Mouse (Mus musculus) heart, embryonic 14.5 days (tissue): ENCODE measurements around the gene Snx6. TPM values are rescaled to one million over a fixed set of nuclear protein-coding genes. Genes with fewer than 3 reads are reported as not detected.

Experiments
- ATAC-seq: fragments of 200-750 bp; cut with Nextera tagmentation; 2 replicates; pipeline ENCODE4 v1.8.0; 2017; ENCODE audit warnings: low read depth, moderate TSS enrichment; ENCODE audit not compliant: insufficient number of reproducible peaks, insufficient read depth, low FRiP score
- H3K27ac ChIP-seq, 2 experiments: fragments of 200-500 bp in 1 of 2; fragments of 300-500 bp in 1 of 2; sonication (generic) in 1 of 2; replicated peaks in 1 of 2; 2 replicates each; pipeline ENCODE4 v1.5.1; 2012 to 2014; ENCODE audit warnings: low read depth in 2 of 2, low read length in 2 of 2, control low read depth in 1 of 2, mild to moderate bottlenecking in 1 of 2, mixed read lengths in 1 of 2; ENCODE audit not compliant: control insufficient read depth in 1 of 2, insufficient read depth in 1 of 2
- H3K27me3 ChIP-seq: fragments of 300-500 bp; sonication (generic); 2 replicates; pipeline ENCODE4 v1.6.1; 2014; ENCODE audit warnings: mild to moderate bottlenecking, low read length, control low read depth; ENCODE audit not compliant: control insufficient read depth, insufficient read depth
- H3K36me3 ChIP-seq: fragments of 300-500 bp; sonication (generic); 2 replicates; pipeline ENCODE4 v1.6.1; 2014; ENCODE audit warnings: mild to moderate bottlenecking, control low read depth, low read length, mixed read lengths; ENCODE audit not compliant: control insufficient read depth, insufficient read depth
- H3K4me1 ChIP-seq, 2 experiments: fragments of 200-500 bp in 1 of 2; fragments of 300-500 bp in 1 of 2; sonication (generic) in 1 of 2; 2 replicates each; pipeline ENCODE4 v1.6.1; 2012 to 2014; ENCODE audit warnings: low read length in 2 of 2, control low read depth in 1 of 2, mixed read lengths in 1 of 2; ENCODE audit not compliant: control insufficient read depth in 2 of 2, insufficient read depth in 2 of 2
- H3K4me2 ChIP-seq: fragments of 300-500 bp; sonication (generic); 2 replicates; pipeline ENCODE4 v1.6.1; 2014; ENCODE audit warnings: mild to moderate bottlenecking, low read length
- H3K4me3 ChIP-seq, 2 experiments: fragments of 200-500 bp in 1 of 2; fragments of 300-500 bp in 1 of 2; sonication (generic) in 1 of 2; 2 replicates each; pipeline ENCODE4 v1.5.1; 2012 to 2014; ENCODE audit warnings: low read length in 2 of 2, mild to moderate bottlenecking in 2 of 2, control low read depth in 1 of 2, low read depth in 1 of 2, moderate library complexity in 1 of 2; ENCODE audit not compliant: control insufficient read depth in 1 of 2, insufficient read depth in 1 of 2
- H3K9ac ChIP-seq: fragments of 300-500 bp; sonication (generic); 2 replicates; pipeline ENCODE4 v1.6.1; 2014; ENCODE audit warnings: mild to moderate bottlenecking, low read length
- H3K9me3 ChIP-seq: fragments of 300-500 bp; sonication (generic); 2 replicates; pipeline ENCODE4 v1.6.1; 2016; ENCODE audit warnings: low read length, control low read depth; ENCODE audit not compliant: control insufficient read depth
- WGBS: fragments of 180-500 bp; shearing (Covaris S2); extraction: QIAGEN DNeasy Blood & Tissue Kit; methylation state at CpG from one replicate; pipeline ENCODE4 v1.1.7; 2014; 5-methylcytosine and 5-hydroxymethylcytosine counted together
- polyA plus RNA-seq: library from polyadenylated mRNA; unstranded; fragments of >200 nt; fragmentation: Nextera tagmentation; extraction: Ambion mirVana; gene quantifications from 2 replicates; pipeline ENCODE4 v1.2.1, GENCODE M21; 2014

Snx6 gene
- polyA plus RNA-seq, result 110 and 125 TPM in 2 replicates

GRCm38 (mm10) chr12:54795153-54795998 is at the start of gene Snx6:
Snx6 (minus strand) TSS chr12:54795703.
- peak within 1 kb of the TSS; percentile 76 to 82 for H3K27ac ChIP-seq
- WGBS, result under 1% methylated on average over 75 of the region's 76 CpGs
- peaks cover 9% of the 10 kb centered on the region; the same call in 1 of the 2 replicates for H3K36me3 ChIP-seq
- H3K4me2 ChIP-seq, result peak within 1 kb of the TSS; percentile 77
- ATAC-seq, result peak; percentile 95
- peak within 1 kb of the TSS; percentile 99 to 100 for H3K4me3 ChIP-seq
- H3K9me3 ChIP-seq, result no peaks in the 10 kb centered on the region
- peaks cover 2 to 27% of the 10 kb centered on the region in 2 experiments for H3K4me1 ChIP-seq
- no peaks in the 10 kb centered on the region for H3K27me3 ChIP-seq
- H3K9ac ChIP-seq, result peak within 1 kb of the TSS; percentile 100

DNA sequence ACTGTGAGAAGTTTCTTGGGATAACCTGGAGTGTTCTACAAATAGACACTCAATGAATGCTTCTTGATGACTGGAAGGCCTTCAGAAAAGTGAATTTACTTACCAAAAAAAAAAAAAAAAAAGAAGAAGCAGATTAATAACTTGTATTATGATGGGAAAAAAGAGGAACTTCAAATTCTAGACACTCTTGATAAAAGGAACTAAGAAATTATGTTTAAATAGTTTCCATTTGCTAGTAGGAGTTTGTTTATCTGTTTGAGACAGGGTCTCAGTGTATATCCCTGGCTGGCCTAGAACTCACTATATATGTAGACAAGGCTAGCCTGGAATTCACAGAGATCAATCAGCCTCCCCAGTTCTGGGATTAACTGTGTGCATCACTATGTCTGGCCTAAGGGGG is 48.9 kb upstream of the Snx6 start:
- Histone ChIP-seq H3K9ac (no peak overlapping the region), H3K4me3 (no peak overlapping the region), H3K27me3 (no peaks in the 10 kb centered on the region), H3K4me2 (no peak overlapping the region), H3K4me1 (no peaks in the 10 kb centered on the region), H3K36me3 (no peaks in the 10 kb centered on the region), H3K27ac (no peak overlapping the region), H3K9me3 (no peaks in the 10 kb centered on the region)
- ATAC-seq, result no peak

- Histone ChIP-seq H3K9me3 (no peaks in the 10 kb centered on the region), H3K4me2 (no peak overlapping the region), H3K9ac (no peak overlapping the region), H3K36me3 (no peaks in the 10 kb centered on the region), H3K4me1 (peaks cover under 1 to 6% of the 10 kb centered on the region in 2 experiments; a peak in 3 of 4 replicates), H3K27me3 (no peaks in the 10 kb centered on the region), H3K27ac (no peak overlapping the region), H3K4me3 (no peak overlapping the region)
- ATAC-seq, result no peak
- 97% methylated on average over 1 of the region's 1 CpGs for WGBS
Observed at GRCm38 (mm10) chr12:54841576-54841975, 46.1 kb upstream of the Snx6 start.

- H3K4me1 ChIP-seq, result peaks cover 11 to 21% of the 10 kb centered on the region in 2 experiments
- H3K4me2 ChIP-seq, result no peak overlapping the region
- no peak overlapping the region for H3K27ac ChIP-seq
- no peaks in the 10 kb centered on the region for H3K9me3 ChIP-seq
- no peak overlapping the region for H3K9ac ChIP-seq
- H3K27me3 ChIP-seq, result no peaks in the 10 kb centered on the region
- 73% methylated on average over 2 of the region's 2 CpGs for WGBS
- no peaks in the 10 kb centered on the region for H3K36me3 ChIP-seq
- ATAC-seq, result no peak
- H3K4me3 ChIP-seq, result no peak overlapping the region
Observed at GRCm38 (mm10) chr12:54839815-54840214, 44.3 kb upstream of the Snx6 start.

DNA sequence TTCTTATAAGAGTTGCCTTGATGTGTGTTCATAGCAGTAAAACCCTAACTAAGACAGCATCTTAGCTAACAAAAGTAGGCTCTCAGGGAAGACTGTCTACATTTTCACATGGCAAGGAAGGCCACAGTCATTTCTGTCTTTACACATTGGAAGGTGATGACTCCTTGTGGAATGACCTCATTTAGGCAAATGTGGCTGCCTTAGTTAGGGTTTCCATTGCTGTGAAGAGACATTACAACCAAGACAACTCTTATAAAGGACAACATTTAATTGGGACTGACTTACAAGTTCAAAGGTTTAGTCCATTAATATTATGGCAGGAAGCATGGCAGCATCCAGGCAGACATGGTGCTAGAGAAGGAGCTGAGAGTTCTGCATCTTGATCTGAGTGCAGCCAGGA is 43.4 kb upstream of the Snx6 start:
- Histone ChIP-seq H3K27me3 (no peaks in the 10 kb centered on the region), H3K36me3 (no peaks in the 10 kb centered on the region), H3K4me3 (no peak overlapping the region), H3K4me1 (peaks cover 13 to 28% of the 10 kb centered on the region in 2 experiments), H3K4me2 (no peak overlapping the region), H3K27ac (no peak overlapping the region), H3K9ac (no peak overlapping the region), H3K9me3 (no peaks in the 10 kb centered on the region)
- no peak for ATAC-seq

DNA sequence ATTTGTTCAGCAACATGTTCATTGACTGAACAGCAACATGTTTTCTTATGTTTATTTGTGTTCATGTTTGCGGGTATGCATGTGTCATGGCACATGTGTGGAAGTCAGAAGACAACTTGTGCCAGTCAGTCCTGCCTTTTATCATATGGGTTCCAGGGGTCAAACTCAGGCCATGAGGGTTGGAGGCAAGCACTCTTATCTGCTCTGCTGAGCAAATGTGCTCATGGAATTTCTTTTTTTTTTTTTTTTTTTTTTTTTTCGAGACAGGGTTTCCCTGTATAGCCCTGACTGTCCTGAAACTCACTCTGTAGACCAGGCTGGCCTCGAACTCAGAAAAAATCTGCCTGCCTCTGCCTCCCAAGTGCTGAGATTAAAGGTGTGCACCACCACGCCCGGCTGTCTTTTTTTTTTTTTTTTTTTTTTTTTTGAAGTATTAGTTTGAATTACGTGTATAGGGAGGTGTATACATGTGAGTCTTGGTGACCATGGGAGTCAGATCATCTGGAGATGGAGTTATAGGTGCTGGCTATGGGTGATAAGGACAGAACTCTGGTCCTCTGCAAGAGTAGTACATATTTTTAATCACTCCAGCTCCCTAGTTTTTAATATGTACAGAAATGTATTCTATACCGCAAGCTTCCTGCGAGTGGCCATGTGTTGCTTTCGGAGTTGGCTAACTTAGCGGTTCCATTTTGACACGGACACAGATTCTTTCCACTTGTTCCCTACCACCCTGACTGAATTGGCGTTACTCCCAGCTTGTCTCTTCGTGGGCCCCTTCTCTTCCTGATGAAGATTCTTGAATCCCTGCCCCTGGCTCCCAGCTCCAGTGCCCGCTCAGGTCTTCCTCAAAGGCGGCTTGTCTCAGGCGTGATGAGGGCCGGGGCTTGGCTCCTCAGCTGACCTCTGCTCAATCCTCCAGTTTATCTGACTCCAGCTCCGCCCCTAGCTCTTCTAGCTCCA is 40.4 kb upstream of the Snx6 start:
- Histone ChIP-seq H3K36me3 (no peaks in the 10 kb centered on the region), H3K27ac (peak overlapping the region; percentile 78 to 89), H3K9ac (no peak overlapping the region), H3K9me3 (no peaks in the 10 kb centered on the region), H3K4me1 (peaks cover 15 to 31% of the 10 kb centered on the region in 2 experiments), H3K27me3 (no peaks in the 10 kb centered on the region), H3K4me2 (peak overlapping the region; percentile 58), H3K4me3 (no peak overlapping the region)
- 54% methylated on average over 17 of the region's 18 CpGs for WGBS
- ATAC-seq, result no peak

DNA sequence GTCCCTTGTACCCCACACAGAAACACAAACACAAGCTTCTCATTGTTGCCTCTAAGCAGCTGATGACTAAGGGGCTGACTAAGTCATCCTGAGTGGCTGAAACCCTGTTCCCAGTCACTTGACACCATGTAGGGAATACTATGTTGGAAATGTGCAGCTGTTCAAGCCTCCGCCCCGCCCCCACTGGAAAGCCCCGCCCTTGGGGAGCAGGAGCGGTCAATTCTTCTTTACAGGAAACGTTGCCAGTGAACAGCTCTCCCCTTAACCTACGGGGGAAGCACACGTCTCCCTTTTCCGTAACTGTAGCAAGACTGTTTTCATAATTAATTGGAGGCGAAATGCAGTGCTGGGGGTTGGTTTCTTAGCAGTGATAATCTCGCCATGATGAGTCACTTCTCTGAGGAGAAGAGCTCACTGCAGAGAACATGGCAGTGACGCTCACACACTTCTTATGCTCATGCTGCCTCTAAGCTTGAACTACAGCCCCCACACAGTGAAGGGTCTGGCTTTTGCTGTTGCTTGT is 39.5 kb upstream of the Snx6 start:
- Histone ChIP-seq H3K27ac (peak overlapping the region; percentile 78 to 89), H3K4me2 (peak overlapping the region; percentile 58), H3K9me3 (no peaks in the 10 kb centered on the region), H3K36me3 (no peaks in the 10 kb centered on the region), H3K4me3 (peak overlapping the region; percentile 27 to 30; a peak in 3 of 4 replicates), H3K27me3 (no peaks in the 10 kb centered on the region), H3K9ac (peak overlapping the region; percentile 25; the same call in 1 of the 2 replicates), H3K4me1 (peaks cover 15 to 31% of the 10 kb centered on the region in 2 experiments)
- peak; percentile 77 for ATAC-seq
- WGBS, result 3% methylated on average over 11 of the region's 11 CpGs
